Comparison of ENCODE assay signal across 20 mouse cellular contexts in the genomic region with DNA sequence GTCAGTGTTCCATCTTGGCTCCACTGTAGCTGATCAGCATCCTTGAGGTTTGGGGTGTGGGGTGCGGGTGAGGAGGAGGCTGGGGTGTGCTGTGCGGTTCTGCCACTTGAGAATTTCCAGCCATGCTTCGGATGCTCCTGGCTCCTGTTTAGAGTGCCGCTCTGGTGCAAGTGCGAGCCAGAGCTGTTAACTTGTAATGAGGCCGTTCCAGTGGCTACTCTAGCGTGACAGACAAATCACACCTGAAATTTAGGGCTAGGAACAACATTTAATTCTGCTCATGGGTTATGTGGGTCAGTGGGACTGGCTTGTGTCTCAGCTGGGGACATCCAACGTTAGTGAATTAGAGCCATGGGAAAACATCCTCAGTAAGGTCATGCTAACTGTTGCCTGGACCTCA. TPM values are rescaled to one million over a fixed set of nuclear protein-coding genes. Genes with fewer than 3 reads are reported as not detected.
A peak's percentile ranks its signal among the peaks of the same experiment; 100 is the strongest.
DNase-seq lines count a peak whose midpoint lies in the region; ATAC-seq and TF ChIP-seq lines count a peak whose summit lies in the region.
"Had no signal": no experiment of that assay in that cellular context is flagged by ENCODE, and none has a peak within 500 bp of the region (broad histone marks: within the 10 kb centered on the region; RNA-seq: fewer than 3 reads in every experiment).

No protein-coding gene starts in this region.

- no peaks in the 10 kb centered on the region for H3K9me3 ChIP-seq in kidney, embryonic 16.5 days (ENCODE audit: low read length)
- H3K9me3 ChIP-seq in midbrain, embryonic 15.5 days = no peaks in the 10 kb centered on the region
- H3K9me3 ChIP-seq: forebrain, embryonic 12.5 days; heart, embryonic 13.5 days; hindbrain, embryonic 15.5 days had no signal

- no peaks in the 10 kb centered on the region for H3K36me3 ChIP-seq in kidney, embryonic 16.5 days (ENCODE audit: insufficient read depth, low read length)
- H3K36me3 ChIP-seq in small intestine, adult 2 months (ENCODE audit: control insufficient read depth, insufficient read depth, low read length) = no peaks in the 10 kb centered on the region
- H3K36me3 ChIP-seq in midbrain, embryonic 15.5 days (replicated peaks) = no peaks in the 10 kb centered on the region
- H3K36me3 ChIP-seq: forebrain, embryonic 12.5 days; heart, embryonic 13.5 days; hindbrain, embryonic 15.5 days had no signal

- no peak overlapping the region for H3K4me2 ChIP-seq in kidney, embryonic 16.5 days (replicated peaks; ENCODE audit: low read depth, low read length)
- no peak overlapping the region for H3K4me2 ChIP-seq in midbrain, embryonic 15.5 days
- H3K4me2 ChIP-seq: forebrain, embryonic 12.5 days; heart, embryonic 13.5 days; hindbrain, embryonic 15.5 days had no signal

- no peak; the same call in 1 of the 2 replicates for ATAC-seq in kidney, embryonic 16.5 days (ENCODE audit: low FRiP score, low TSS enrichment)
- no peak for ATAC-seq in midbrain, embryonic 15.5 days (replicated peaks)
- ATAC-seq: activated CD4-positive, CD25-positive, alpha-beta regulatory T cell, adult 4 months; forebrain, embryonic 16.5 days; Patski had no signal

- 33% methylated on average over 8 of the region's 8 CpGs for WGBS in kidney, embryonic 16.5 days
- 88% methylated on average over 8 of the region's 8 CpGs for WGBS in small intestine, adult 2 months
- WGBS in midbrain, embryonic 15.5 days = 84% methylated on average over 8 of the region's 8 CpGs

- no peaks in the 10 kb centered on the region for H3K27me3 ChIP-seq in kidney, embryonic 16.5 days (ENCODE audit: insufficient read depth, low read length)
- no peaks in the 10 kb centered on the region for H3K27me3 ChIP-seq in small intestine, adult 2 months (ENCODE audit: control insufficient read depth, insufficient read depth, low read length)
- H3K27me3 ChIP-seq in midbrain, embryonic 15.5 days (replicated peaks) = no peaks in the 10 kb centered on the region
- H3K27me3 ChIP-seq: CH12.LX; forebrain, embryonic 12.5 days; heart, embryonic 13.5 days; hindbrain, embryonic 15.5 days; Patski had no signal

- no peak overlapping the region for H3K9ac ChIP-seq in kidney, embryonic 16.5 days (replicated peaks; ENCODE audit: low read length)
- no peak overlapping the region for H3K9ac ChIP-seq in midbrain, embryonic 15.5 days
- H3K9ac ChIP-seq: forebrain, embryonic 12.5 days; heart, embryonic 13.5 days had no signal

- H3K27ac ChIP-seq in kidney, embryonic 16.5 days (ENCODE audit: low read length) = no peak overlapping the region
- H3K27ac ChIP-seq in small intestine, adult 2 months (ENCODE audit: insufficient read depth, low read depth, low read length) = peak overlapping the region; percentile 36
- no peak overlapping the region for H3K27ac ChIP-seq in midbrain, embryonic 15.5 days
- H3K27ac ChIP-seq: forebrain, embryonic 12.5 days; heart, embryonic 13.5 days; hindbrain, embryonic 15.5 days had no signal

- no peak for TF ChIP-seq POLR2A in small intestine, adult 2 months (IDR thresholded peaks at IDR 0.05; ENCODE audit: low read depth, low read length)

- TF ChIP-seq CTCF in small intestine, adult 2 months (IDR thresholded peaks at IDR 0.05; ENCODE audit: extremely low read depth, insufficient read length, insufficient replicate concordance, low read depth, low read length) = no peak

- DNase-seq in kidney, adult 18-20 months = peak; percentile 35
- peak; percentile 59 for DNase-seq in kidney, adult 9 months
- DNase-seq in kidney, postnatal 14 days = peak; percentile 31
- DNase-seq in thymus, postnatal 25 days = no peak
- no peak for DNase-seq in left cerebral cortex, postnatal 25 days (ENCODE audit: low spot score in 2 of 2)
- DNase-seq: adrenal gland, postnatal 25 days; cerebellum, adult 18-20 months; cerebellum, postnatal 10 days; gastrocnemius, postnatal 10 days; heart, postnatal 36 days had no signal

- intact Hi-C loops in left cerebral cortex, postnatal 25 days (cut with DNase I) = loop anchor here (5.0 kb wide), 2 partner anchors 138 to 168 kb away; a partner anchor contains a TSS

- H3K4me1 ChIP-seq in kidney, embryonic 16.5 days (ENCODE audit: insufficient read depth, low read length) = peaks cover 31% of the 10 kb centered on the region
- peaks cover 20% of the 10 kb centered on the region; the same call in 1 of the 2 replicates for H3K4me1 ChIP-seq in small intestine, adult 2 months (ENCODE audit: control insufficient read depth, insufficient read depth, insufficient read length, low read length)
- H3K4me1 ChIP-seq in midbrain, embryonic 15.5 days = peaks cover 17% of the 10 kb centered on the region

- no peak overlapping the region for H3K4me3 ChIP-seq in kidney, embryonic 16.5 days (ENCODE audit: low read length)
- H3K4me3 ChIP-seq in small intestine, adult 2 months (ENCODE audit: low read depth, low read length) = no peak overlapping the region
- no peak overlapping the region for H3K4me3 ChIP-seq in midbrain, embryonic 15.5 days
- H3K4me3 ChIP-seq: forebrain, embryonic 12.5 days; heart, embryonic 13.5 days; hindbrain, embryonic 15.5 days had no signal

RNA-seq across cellular contexts. Expression of a gene that starts 10.2 kb away (rescaled TPM):
- polyA plus RNA-seq in kidney, embryonic 16.5 days (2015; fragmentation: Nextera tagmentation; extraction: Ambion mirVana) = 1.1 and 1.6 TPM in 2 replicates
- polyA plus RNA-seq in small intestine, adult 2 months (2012; rRNA removed) = 12.4 and 19.1 TPM in 2 replicates
- not detected for total RNA-seq in left cerebral cortex, postnatal 25 days (2021)
- polyA plus RNA-seq in midbrain, embryonic 15.5 days (2015; fragmentation: Nextera tagmentation; extraction: Ambion mirVana) = 0.48 and 0.57 TPM in 2 replicates
- polyA plus RNA-seq: forebrain, embryonic 12.5 days had no signal

Comparison
In these comparisons a context has a peak if more than half of its experiments do, and no peak if none do; other contexts are left out.
1. DNase-seq: peak in kidney, adult 18-20 months (single experiment), kidney, adult 9 months (single experiment) and kidney, postnatal 14 days (single experiment); none in thymus, postnatal 25 days (single experiment) and left cerebral cortex, postnatal 25 days (0 of 2).